In genomic region chr3:30727209-30727608, GRCm38 (mm10) we compare ENCODE assay signal across 29 mouse cellular contexts. TPM values are rescaled to one million over a fixed set of nuclear protein-coding genes. Genes with fewer than 3 reads are reported as not detected.
DNase-seq lines count a peak whose midpoint lies in the region; ATAC-seq and TF ChIP-seq lines count a peak whose summit lies in the region.
"Had no signal": no experiment of that assay in that cellular context is flagged by ENCODE, and none has a peak within 500 bp of the region (broad histone marks: within the 10 kb centered on the region; RNA-seq: fewer than 3 reads in every experiment).

No protein-coding gene starts in this region.

- no peak overlapping the region for H3K4me2 ChIP-seq in stomach, postnatal 0 days (replicated peaks; ENCODE audit: low read depth)
- H3K4me2 ChIP-seq: embryonic facial prominence, embryonic 15.5 days; forebrain, embryonic 15.5 days; hindbrain, embryonic 13.5 days had no signal

- H3K27ac ChIP-seq in stomach, postnatal 0 days (replicated peaks): no peak overlapping the region
- H3K27ac ChIP-seq in forebrain, embryonic 10.5 days: no peak overlapping the region
- H3K27ac ChIP-seq: embryonic facial prominence, embryonic 15.5 days; forebrain, embryonic 15.5 days; heart, adult 2 months; hindbrain, embryonic 13.5 days; hindbrain, postnatal 0 days had no signal

- H3K36me3 ChIP-seq in stomach, postnatal 0 days (ENCODE audit: control insufficient read depth, insufficient read depth, low read length): no peaks in the 10 kb centered on the region
- no peaks in the 10 kb centered on the region for H3K36me3 ChIP-seq in forebrain, embryonic 10.5 days (replicated peaks)
- H3K36me3 ChIP-seq: embryonic facial prominence, embryonic 15.5 days; forebrain, embryonic 15.5 days; hindbrain, embryonic 13.5 days had no signal

- ATAC-seq in stomach, postnatal 0 days (ENCODE audit: low FRiP score, low TSS enrichment): peak; percentile 80; the same call in 1 of the 2 replicates
- no peak for ATAC-seq in cerebellum, adult (ENCODE audit: insufficient number of reproducible peaks, low FRiP score, low TSS enrichment)
- ATAC-seq: CD4-positive, CD25-positive, alpha-beta regulatory T cell, adult 4 months; forebrain, embryonic 15.5 days; hindbrain, postnatal 0 days had no signal

- no peaks in the 10 kb centered on the region for H3K27me3 ChIP-seq in stomach, postnatal 0 days (ENCODE audit: control insufficient read depth, insufficient read depth, low read length)
- H3K27me3 ChIP-seq in forebrain, embryonic 10.5 days (ENCODE audit: poor library complexity, severe bottlenecking): no peaks in the 10 kb centered on the region
- H3K27me3 ChIP-seq: embryonic facial prominence, embryonic 15.5 days; forebrain, embryonic 15.5 days; hindbrain, embryonic 13.5 days had no signal

- H3K4me3 ChIP-seq in stomach, postnatal 0 days (ENCODE audit: low read depth, low read length): no peak overlapping the region
- no peak overlapping the region for H3K4me3 ChIP-seq in forebrain, embryonic 10.5 days
- H3K4me3 ChIP-seq: embryonic facial prominence, embryonic 15.5 days; erythroblast, embryonic 14.5 days; forebrain, embryonic 15.5 days; heart, adult 2 months; hindbrain, embryonic 13.5 days had no signal

- no peak for TF ChIP-seq CTCF in stomach, postnatal 0 days (IDR thresholded peaks at IDR 0.05; ENCODE audit: low read depth)

- no peak for TF ChIP-seq EP300 in stomach, postnatal 0 days (optimal IDR thresholded peaks at IDR 0.05)

- WGBS in stomach, postnatal 0 days: 65% methylated on average over 4 of the region's 4 CpGs
- 88% methylated on average over 4 of the region's 4 CpGs for WGBS in forebrain, embryonic 10.5 days

- no peak overlapping the region for H3K9ac ChIP-seq in stomach, postnatal 0 days (ENCODE audit: low read length)
- H3K9ac ChIP-seq: embryonic facial prominence, embryonic 15.5 days; forebrain, embryonic 15.5 days; hindbrain, embryonic 13.5 days had no signal

- peak; percentile 2 to 3 for DNase-seq in urinary bladder, adult 18-20 months (ENCODE audit: low spot score in 2 of 2)
- no peak for DNase-seq in urinary bladder, postnatal 10 days (ENCODE audit: low spot score)
- peak; percentile 23 for DNase-seq in MEL-GATA-1-ER (ENCODE audit: extremely low read depth, low read depth)
- peak; percentile 50 to 64 for DNase-seq in adrenal gland, postnatal 36 days
- DNase-seq in stomach, postnatal 0 days (ENCODE audit: low spot score): peak; percentile 51
- DNase-seq in forebrain, embryonic 10.5 days (ENCODE audit: extremely low spot score, low spot score): no peak
- DNase-seq in heart, adult 8-10 months (ENCODE audit: low spot score): no peak
- DNase-seq: B cell, adult 2 months; cerebellum, adult 2 months; cerebellum, postnatal 10 days; embryo, embryonic 11 days; gastrocnemius, postnatal 36 days; heart, adult 2 months; heart, postnatal 10 days; kidney, adult 11 months had no signal

- H3K9me3 ChIP-seq in stomach, postnatal 0 days (ENCODE audit: control insufficient read depth, low read length): no peaks in the 10 kb centered on the region
- no peaks in the 10 kb centered on the region for H3K9me3 ChIP-seq in forebrain, embryonic 10.5 days
- H3K9me3 ChIP-seq: embryonic facial prominence, embryonic 15.5 days; forebrain, embryonic 15.5 days; hindbrain, embryonic 13.5 days had no signal

- H3K4me1 ChIP-seq in stomach, postnatal 0 days (replicated peaks; ENCODE audit: control insufficient read depth, insufficient read depth): no peaks in the 10 kb centered on the region
- H3K4me1 ChIP-seq in forebrain, embryonic 10.5 days: no peaks in the 10 kb centered on the region
- H3K4me1 ChIP-seq: embryonic facial prominence, embryonic 15.5 days; forebrain, embryonic 15.5 days had no signal

RNA-seq across cellular contexts. Expression of gene Samd7, which starts 18.9 kb away (rescaled TPM):
- not detected for total RNA-seq in adrenal gland, postnatal 36 days (2021)
- not detected in 2 replicates for polyA plus RNA-seq in stomach, postnatal 0 days (2015; fragmentation: Nextera tagmentation; extraction: Ambion mirVana)
- polyA plus RNA-seq in forebrain, embryonic 10.5 days (2016; fragmentation: Nextera tagmentation; extraction: Ambion mirVana): not detected in 2 replicates
- total RNA-seq in heart, adult 8-10 months (2022): not detected
- total RNA-seq: common myeloid progenitor, adult 5-6 weeks; gastrocnemius, adult 8-10 months; gastrocnemius, postnatal 36 days; heart, adult 2 months; heart, postnatal 10 days; hematopoietic stem cell, adult 5-6 weeks had no signal
- polyA plus RNA-seq: CD4-positive, CD25-positive, alpha-beta regulatory T cell, adult 4 months; embryonic facial prominence, embryonic 11.5 days; embryonic facial prominence, embryonic 15.5 days; erythroblast, embryonic 14.5 days; forebrain, embryonic 11.5 days; forebrain, embryonic 15.5 days; heart, adult 2 months; heart, embryonic 14.5 days; hindbrain, embryonic 13.5 days; hindbrain, postnatal 0 days; intestine, embryonic 14.5 days had no signal

RNA-seq across cellular contexts. Expression of gene Lrrc31, which starts 27.6 kb away (rescaled TPM):
- not detected for total RNA-seq in adrenal gland, postnatal 36 days (2021)
- polyA plus RNA-seq in stomach, postnatal 0 days (2015; fragmentation: Nextera tagmentation; extraction: Ambion mirVana): 16.1 and 16.9 TPM in 2 replicates
- not detected in 2 replicates for polyA plus RNA-seq in forebrain, embryonic 10.5 days (2016; fragmentation: Nextera tagmentation; extraction: Ambion mirVana)
- total RNA-seq in heart, adult 8-10 months (2022): under 1 TPM in 2 of 4 experiments, not detected in 2; 0.19 to 0.47 TPM
- total RNA-seq: common myeloid progenitor, adult 5-6 weeks; gastrocnemius, adult 8-10 months; gastrocnemius, postnatal 36 days; hematopoietic stem cell, adult 5-6 weeks; hindbrain, postnatal 0 days had no signal
- polyA plus RNA-seq: cerebellum, adult 2 months; embryonic facial prominence, embryonic 11.5 days; erythroblast, embryonic 14.5 days; forebrain, embryonic 11.5 days; forebrain, embryonic 15.5 days; heart, embryonic 14.5 days; hindbrain, postnatal 0 days had no signal

Comparison
In these comparisons a context has a peak if more than half of its experiments do, and no peak if none do; other contexts are left out.
1. DNase-seq: peak in urinary bladder, adult 18-20 months (2 of 2), MEL-GATA-1-ER (single experiment), adrenal gland, postnatal 36 days (2 of 2) and stomach, postnatal 0 days (single experiment); none in urinary bladder, postnatal 10 days (single experiment), forebrain, embryonic 10.5 days (single experiment) and heart, adult 8-10 months (single experiment).